Mouse (Mus musculus): ENCODE measurements at regions not wholly inside any gene's neighbourhood (a gene's known extent, or its start where the extent isn't known, plus 50 kb on each side); places are given as distances from the start of the nearest gene placed in this dataset.

GRCm38 (mm10) chr12:107027842-107028549, 460.4 kb upstream of the 3110018I06Rik start:
- DNase-seq (ENCODE audit: low spot score) = no peak

- no peak for DNase-seq (ENCODE audit: low spot score)
Observed at GRCm38 (mm10) chr12:107028985-107029384, 459.4 kb upstream of the 3110018I06Rik start.

- DNase-seq (ENCODE audit: low spot score) = no peak
Observed at GRCm38 (mm10) chr12:107036357-107036756, 452.1 kb upstream of the 3110018I06Rik start.

DNA sequence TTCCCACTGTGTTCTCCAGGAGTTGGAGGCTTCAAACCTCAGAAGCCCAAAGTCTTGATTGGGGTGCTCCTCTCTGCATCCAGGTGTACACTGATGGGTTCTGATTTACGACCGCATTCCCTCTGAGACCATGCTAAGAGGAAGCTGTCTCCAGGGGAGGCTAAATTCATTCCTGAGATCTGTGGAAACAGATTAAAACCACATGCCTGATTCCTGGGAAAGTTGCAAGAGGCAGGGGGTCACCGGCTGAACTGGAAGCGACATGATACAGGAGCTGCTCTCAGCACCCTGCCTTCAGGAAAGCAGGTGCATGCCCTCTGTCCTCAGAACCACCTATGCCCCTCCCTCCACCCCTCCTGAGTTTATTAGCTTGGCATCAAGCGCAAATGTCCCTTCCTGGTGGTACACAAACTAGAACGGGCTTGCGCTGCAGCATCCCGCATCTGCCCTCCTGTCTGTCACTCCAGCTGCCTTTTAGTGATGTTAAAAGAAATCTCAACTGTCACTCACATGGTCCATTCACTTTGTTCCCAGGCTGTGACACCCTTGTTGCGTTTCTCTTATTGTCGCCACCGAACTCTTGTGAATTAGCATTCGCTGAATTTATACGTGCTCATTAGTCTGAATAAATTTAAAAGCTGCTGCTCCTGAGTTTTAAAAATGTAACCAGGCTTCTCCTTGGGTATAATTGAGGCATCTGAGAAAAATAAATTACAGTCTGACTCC, 446.3 kb upstream of the 3110018I06Rik start:
- DNase-seq (ENCODE audit: low spot score) = no peak

DNA sequence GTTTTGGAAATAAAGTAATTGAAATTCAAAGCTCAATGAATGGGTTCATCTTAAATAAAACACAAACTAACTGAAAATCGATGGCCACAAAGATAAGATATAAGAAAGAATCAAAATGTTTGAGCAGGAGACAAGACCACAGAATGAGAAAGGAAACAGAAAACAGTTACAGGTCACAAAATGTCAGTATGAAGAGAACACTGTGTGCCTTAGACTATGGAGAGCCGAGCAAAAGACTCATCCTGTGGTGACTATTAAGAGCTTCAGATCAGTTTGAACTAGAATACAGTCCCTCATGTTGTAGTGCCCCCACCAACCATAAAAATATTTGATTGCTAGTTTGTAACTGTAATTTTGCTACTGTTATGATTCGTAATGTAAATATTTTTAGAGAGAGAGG, 441.9 kb upstream of the 3110018I06Rik start:
- no peak for DNase-seq (ENCODE audit: low spot score)

DNA sequence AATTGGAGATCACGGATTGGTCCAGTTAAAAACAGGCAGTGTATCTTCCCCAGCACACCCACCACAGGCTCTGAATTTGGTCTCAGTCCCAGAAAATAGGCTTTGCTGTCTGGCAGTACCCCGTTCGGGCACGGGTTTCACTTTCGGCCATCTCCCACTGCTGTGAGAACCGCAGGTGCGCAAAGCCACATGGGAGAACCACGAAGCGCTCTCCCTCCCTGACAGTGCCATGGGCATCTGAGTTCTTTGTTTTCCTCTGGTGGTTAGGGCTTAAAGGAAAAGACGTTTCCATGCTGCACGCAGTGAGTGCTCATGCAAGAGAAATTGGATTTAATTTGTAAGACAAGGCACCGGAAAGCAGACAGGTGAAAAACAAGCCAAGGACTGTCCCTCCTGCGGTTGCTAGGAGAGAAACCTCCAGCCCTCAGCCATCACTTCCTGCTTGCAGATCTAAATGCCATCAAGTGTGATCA, 441.3 kb upstream of the 3110018I06Rik start:
- DNase-seq (ENCODE audit: low spot score) = no peak

GRCm38 (mm10) chr12:107050891-107051635, 437.4 kb upstream of the 3110018I06Rik start:
- no peak for DNase-seq (ENCODE audit: low spot score)

- no peak for DNase-seq (ENCODE audit: low spot score)
Observed at GRCm38 (mm10) chr12:107052136-107052535, 436.3 kb upstream of the 3110018I06Rik start.

DNA sequence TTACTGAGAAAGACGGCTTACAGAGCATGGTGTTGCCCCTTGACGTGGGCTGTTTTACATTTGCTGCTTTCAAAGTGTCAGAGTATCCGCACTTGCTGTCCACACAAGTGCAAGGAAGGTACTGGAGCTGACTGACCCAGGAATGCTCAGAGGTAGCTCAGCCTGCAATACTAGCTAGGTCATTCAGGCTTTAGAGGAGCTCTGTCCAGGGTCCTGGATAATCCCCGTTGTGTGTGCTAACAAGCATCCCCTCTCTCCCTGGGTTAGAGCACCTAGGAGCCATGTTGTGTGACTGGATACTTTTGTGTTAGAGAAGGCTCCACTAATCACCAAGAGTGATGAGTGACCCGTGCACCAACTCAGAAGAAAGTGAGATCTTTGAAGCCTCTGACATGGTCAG, 431.9 kb upstream of the 3110018I06Rik start:
- DNase-seq (ENCODE audit: low spot score) = no peak

- DNase-seq (ENCODE audit: low spot score) = no peak
Observed at GRCm38 (mm10) chr12:107060514-107060913, 427.9 kb upstream of the 3110018I06Rik start.

- DNase-seq (ENCODE audit: low spot score) = no peak
Observed at GRCm38 (mm10) chr12:107067346-107067745, 421.1 kb upstream of the 3110018I06Rik start.

- DNase-seq (ENCODE audit: low spot score) = no peak
Observed at GRCm38 (mm10) chr12:107082541-107082940, 405.9 kb upstream of the 3110018I06Rik start.

GRCm38 (mm10) chr12:107085058-107085905, 403.1 kb upstream of the 3110018I06Rik start:
- DNase-seq (ENCODE audit: low spot score) = no peak

DNA sequence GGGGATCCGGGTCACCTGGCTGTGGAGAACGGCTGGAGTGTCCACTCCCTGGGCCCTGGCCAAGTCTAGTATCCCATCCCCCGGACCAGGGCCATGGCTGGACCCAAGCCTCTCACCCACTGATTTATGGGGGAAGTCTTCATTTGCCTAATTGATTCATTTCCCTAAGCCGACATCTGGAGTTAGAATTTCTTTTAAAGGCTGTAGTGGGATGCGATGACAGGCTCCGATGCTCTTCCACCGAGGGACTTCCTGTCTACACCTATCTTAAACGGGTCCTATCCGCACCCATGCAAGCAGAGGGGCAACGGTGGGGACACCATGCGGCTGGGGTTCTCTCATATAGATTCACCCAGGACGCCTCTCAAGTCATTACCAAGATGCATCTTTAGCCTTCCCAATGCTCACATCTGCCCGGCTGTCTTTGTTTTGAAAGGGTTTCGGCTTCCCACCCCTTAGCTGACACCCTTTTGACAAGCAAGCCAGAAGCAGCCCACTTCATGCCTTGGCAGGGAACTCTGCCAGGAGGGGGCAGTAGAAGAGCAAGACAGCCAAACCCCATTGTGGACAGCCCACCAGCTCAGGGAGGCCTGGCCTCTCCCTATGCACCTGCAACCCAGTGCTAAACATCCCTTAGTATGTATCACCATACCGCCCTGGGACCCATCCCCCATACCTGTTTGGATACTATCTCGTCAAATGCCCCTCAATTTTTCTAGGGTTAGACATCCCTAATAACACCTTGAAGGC, 402.4 kb upstream of the 3110018I06Rik start:
- DNase-seq (ENCODE audit: low spot score) = no peak

DNA sequence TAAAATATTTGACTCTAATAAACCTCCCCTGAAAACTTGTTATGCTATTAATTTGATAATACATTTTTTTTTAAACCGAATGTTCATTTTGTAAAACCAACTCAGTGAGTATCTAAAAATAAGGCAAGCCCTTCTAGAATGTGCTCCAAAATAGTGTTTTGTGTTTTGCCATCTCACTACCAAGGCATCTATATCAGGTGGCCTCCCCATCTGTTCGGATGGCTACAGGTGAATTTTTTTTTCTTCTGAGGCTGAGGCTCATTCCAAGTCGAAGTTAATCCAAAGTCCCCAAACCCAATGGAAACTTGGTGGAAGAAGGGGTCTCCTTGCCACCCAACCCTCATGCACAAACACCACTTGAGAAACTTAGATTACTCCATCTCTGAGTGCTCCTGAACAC, 396.3 kb upstream of the 3110018I06Rik start:
- no peak for DNase-seq (ENCODE audit: low spot score)

DNA sequence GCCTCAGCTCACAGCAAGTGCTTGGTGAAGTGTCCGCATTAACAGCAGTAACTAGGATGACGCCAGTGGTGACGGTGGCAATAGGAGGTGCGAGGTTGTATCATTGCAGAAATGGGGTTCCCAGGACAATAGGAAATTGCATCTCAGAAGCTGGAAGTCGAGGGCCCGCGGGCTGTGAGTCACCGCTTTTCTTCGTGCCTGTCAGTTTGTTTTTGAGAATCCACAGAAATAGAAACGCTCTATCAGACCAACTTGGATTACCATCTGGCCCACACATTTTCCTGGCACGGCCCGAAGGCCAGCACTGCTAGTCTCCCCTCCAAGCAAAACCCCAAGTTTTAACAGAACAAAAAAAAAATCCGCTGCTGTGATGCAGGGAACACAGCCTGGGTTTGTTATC, 395.1 kb upstream of the 3110018I06Rik start:
- DNase-seq (ENCODE audit: low spot score) = no peak

DNA sequence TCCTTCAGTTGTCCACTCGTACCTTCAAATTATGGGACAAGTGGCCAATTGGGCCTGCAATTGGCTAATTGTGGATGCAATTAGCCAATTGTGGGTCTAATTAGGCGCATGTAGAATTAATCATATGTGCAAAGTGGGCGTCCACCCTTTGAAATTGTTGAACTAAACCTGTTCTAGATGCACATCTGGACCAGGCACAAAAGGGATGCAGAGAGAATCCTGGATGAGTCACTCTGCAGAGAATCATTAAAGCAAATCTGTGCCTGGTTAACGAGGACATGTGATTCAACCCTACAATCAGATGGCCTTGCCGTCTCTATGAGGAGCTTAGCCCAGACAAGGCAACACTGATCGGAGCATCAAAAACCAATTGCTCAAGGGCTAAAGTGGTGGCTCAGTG, 393.0 kb upstream of the 3110018I06Rik start:
- DNase-seq (ENCODE audit: low spot score) = no peak

DNA sequence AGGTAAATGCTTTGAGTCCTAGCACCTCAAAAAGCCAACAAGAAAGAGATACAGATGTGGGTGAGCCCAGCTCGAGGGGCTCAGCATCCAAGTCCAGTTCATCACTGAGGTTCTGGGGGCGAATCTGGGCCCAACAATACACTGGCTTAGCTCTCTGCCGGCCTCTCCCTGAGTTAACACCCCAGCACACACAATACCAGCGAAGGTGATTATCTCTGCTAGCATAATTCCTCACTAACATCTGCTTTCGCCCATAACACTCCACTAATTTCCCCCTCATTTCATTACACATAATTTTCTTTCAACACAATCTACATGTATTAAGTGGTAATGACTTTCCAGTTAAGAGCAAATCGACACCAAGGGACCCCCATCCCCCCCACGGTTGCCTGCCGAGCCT, 383.9 kb upstream of the 3110018I06Rik start:
- DNase-seq (ENCODE audit: low spot score) = no peak

DNA sequence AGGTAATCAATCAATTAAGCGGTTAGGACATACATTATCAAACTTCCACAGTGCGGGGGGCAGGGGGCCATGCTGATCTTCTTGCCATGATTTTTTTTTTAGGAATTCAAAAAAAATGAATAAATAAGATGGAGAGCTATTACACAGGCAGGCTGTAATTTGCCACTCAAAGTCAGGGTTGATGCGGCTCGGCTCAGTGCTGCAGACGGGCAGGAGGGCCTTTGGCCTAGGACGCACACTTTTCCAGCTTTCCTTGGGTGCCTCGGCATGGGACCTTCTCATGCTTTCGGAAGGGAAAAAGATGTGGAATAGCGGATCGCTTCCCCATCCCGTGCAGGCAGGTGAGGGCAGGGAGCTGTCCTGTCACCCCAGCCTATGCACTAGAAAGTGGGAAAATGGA, 383.4 kb upstream of the 3110018I06Rik start:
- DNase-seq (ENCODE audit: low spot score) = no peak

- no peak for DNase-seq (ENCODE audit: low spot score)
Observed at GRCm38 (mm10) chr12:107111908-107112770, 376.3 kb upstream of the 3110018I06Rik start.

Data from c-Kit-positive CD71-positive TER-119-positive erythroid progenitor cells, embryonic 14.5 days (primary cell).